26 mouse cellular contexts compared by ENCODE assay signal in genomic region chr15:103382075-103382474, GRCm38 (mm10). TPM values are rescaled to one million over a fixed set of nuclear protein-coding genes. Genes with fewer than 3 reads are reported as not detected.
DNase-seq lines count a peak whose midpoint lies in the region; ATAC-seq and TF ChIP-seq lines count a peak whose summit lies in the region.
"Had no signal": no experiment of that assay in that cellular context is flagged by ENCODE, and none has a peak within 500 bp of the region (broad histone marks: within the 10 kb centered on the region; RNA-seq: fewer than 3 reads in every experiment).

No protein-coding gene starts in this region.

- DNase-seq in heart, adult 11 months: peak; percentile 66
- no peak for DNase-seq in heart, adult 8-10 months (ENCODE audit: low spot score)
- DNase-seq in heart, postnatal 0 days (ENCODE audit: low spot score): no peak
- no peak for DNase-seq in heart, adult 18-20 months
- no peak for DNase-seq in right cerebral cortex, postnatal 25 days
- no peak for DNase-seq in spleen, adult 18-20 months
- DNase-seq: cerebellum, adult 2 months; cerebellum, postnatal 25 days; gastrocnemius, postnatal 25 days; kidney, adult 11 months; left cerebral cortex, postnatal 4 days; lung, embryonic 14.5 days; midbrain, embryonic 14.5 days had no signal

- no peak overlapping the region for H3K4me3 ChIP-seq in heart, postnatal 0 days (ENCODE audit: low read depth, low read length)
- H3K4me3 ChIP-seq in C2C12 (ENCODE audit: insufficient read depth, poor library complexity, severe bottlenecking): no peak overlapping the region
- H3K4me3 ChIP-seq in embryonic fibroblast, embryonic 13.5 days (ENCODE audit: insufficient read depth, low read length): no peak overlapping the region
- H3K4me3 ChIP-seq: embryonic facial prominence, embryonic 12.5 days; erythroblast, embryonic 14.5 days; forebrain, embryonic 12.5 days; hindbrain, embryonic 13.5 days; limb, embryonic 15.5 days; neural tube, embryonic 12.5 days had no signal

- peaks cover 50% of the 10 kb centered on the region for H3K4me1 ChIP-seq in heart, postnatal 0 days (ENCODE audit: control insufficient read depth, insufficient read depth)
- peaks cover 19% of the 10 kb centered on the region for H3K4me1 ChIP-seq in embryonic fibroblast, embryonic 13.5 days (ENCODE audit: control insufficient read depth, insufficient read depth, low read length)
- H3K4me1 ChIP-seq: forebrain, embryonic 12.5 days had no signal

- no peak overlapping the region for H3K4me2 ChIP-seq in heart, postnatal 0 days (ENCODE audit: low read depth, low read length)
- H3K4me2 ChIP-seq: embryonic facial prominence, embryonic 12.5 days; forebrain, embryonic 12.5 days; hindbrain, embryonic 13.5 days; limb, embryonic 15.5 days; lung, embryonic 14.5 days; neural tube, embryonic 12.5 days had no signal

- no peak for TF ChIP-seq CTCF in heart, postnatal 0 days (IDR thresholded peaks at IDR 0.05; ENCODE audit: low read depth)
- TF ChIP-seq CTCF in C2C12 (IDR thresholded peaks at IDR 0.05; ENCODE audit: control insufficient read depth, insufficient read depth, insufficient read length): no peak
- TF ChIP-seq CTCF in embryonic fibroblast, embryonic 13.5 days (IDR thresholded peaks at IDR 0.05; ENCODE audit: borderline replicate concordance, insufficient read depth, low read length): no peak

- no peak overlapping the region for H3K9ac ChIP-seq in heart, postnatal 0 days (replicated peaks; ENCODE audit: low read depth, low read length)
- H3K9ac ChIP-seq: embryonic facial prominence, embryonic 12.5 days; forebrain, embryonic 12.5 days; hindbrain, embryonic 13.5 days; limb, embryonic 15.5 days; liver, embryonic 14.5 days; lung, embryonic 14.5 days; neural tube, embryonic 12.5 days had no signal

- H3K79me2 ChIP-seq in C2C12 (ENCODE audit: control insufficient read depth, insufficient read depth): no peaks in the 10 kb centered on the region

- 62% methylated on average over 2 of the region's 2 CpGs for WGBS in heart, postnatal 0 days

- no peaks in the 10 kb centered on the region for H3K9me3 ChIP-seq in heart, postnatal 0 days (replicated peaks; ENCODE audit: control insufficient read depth, low read length)
- H3K9me3 ChIP-seq: embryonic facial prominence, embryonic 12.5 days; forebrain, embryonic 12.5 days; hindbrain, embryonic 13.5 days; limb, embryonic 15.5 days; megakaryocyte, embryonic 14.5 days; neural tube, embryonic 12.5 days had no signal

- no peak for ATAC-seq in heart, postnatal 0 days (ENCODE audit: insufficient read depth, low read depth)

- no peaks in the 10 kb centered on the region for H3K36me3 ChIP-seq in heart, postnatal 0 days (replicated peaks; ENCODE audit: control insufficient read depth, insufficient read depth, low read length)
- H3K36me3 ChIP-seq in C2C12 (ENCODE audit: control insufficient read depth, insufficient read depth): no peaks in the 10 kb centered on the region
- H3K36me3 ChIP-seq: embryonic facial prominence, embryonic 12.5 days; forebrain, embryonic 12.5 days; hindbrain, embryonic 13.5 days; limb, embryonic 15.5 days; neural tube, embryonic 12.5 days had no signal

- no peak for TF ChIP-seq POLR2A in embryonic fibroblast, embryonic 13.5 days (IDR thresholded peaks at IDR 0.05; ENCODE audit: low read depth, low read length)

- 0 out of 2 replicates have a peak overlapping the region, but pooled peaks have one; percentile 7 for H3K27ac ChIP-seq in heart, postnatal 0 days (ENCODE audit: low read depth)
- H3K27ac ChIP-seq in embryonic fibroblast, embryonic 13.5 days (ENCODE audit: insufficient read depth, low read length): peak overlapping the region; percentile 6; the same call in 1 of the 2 replicates
- H3K27ac ChIP-seq: embryonic facial prominence, embryonic 12.5 days; forebrain, embryonic 12.5 days; hindbrain, embryonic 13.5 days; limb, embryonic 15.5 days; liver, embryonic 14.5 days; neural tube, embryonic 12.5 days had no signal

- H3ac ChIP-seq in C2C12 (ENCODE audit: control insufficient read depth, insufficient read length, low read depth): no peak overlapping the region

- H3K79me3 ChIP-seq in C2C12 (ENCODE audit: low read depth): no peaks in the 10 kb centered on the region

- no peak for TF ChIP-seq EP300 in heart, postnatal 0 days (IDR thresholded peaks at IDR 0.05; ENCODE audit: low read depth)

- H3K27me3 ChIP-seq in heart, postnatal 0 days (ENCODE audit: control insufficient read depth, insufficient read depth, low read length): no peaks in the 10 kb centered on the region
- no peaks in the 10 kb centered on the region for H3K27me3 ChIP-seq in C2C12 (ENCODE audit: control insufficient read depth, insufficient read depth, insufficient read length)
- H3K27me3 ChIP-seq: embryonic facial prominence, embryonic 12.5 days; forebrain, embryonic 12.5 days; hindbrain, embryonic 13.5 days; limb, embryonic 15.5 days; neural tube, embryonic 12.5 days had no signal

TF ChIP-seq in C2C12, 6 proteins besides CTCF, POLR2A, EP300 and RAD21:
- TF ChIP-seq USF1 (IDR thresholded peaks at IDR 0.05; ENCODE audit: low read depth): no peak
- peak; percentile 47 for TF ChIP-seq CEBPB (IDR thresholded peaks at IDR 0.05; ENCODE audit: low read depth)

RNA-seq across cellular contexts. Expression of gene Itga5, which starts 15.5 kb away (rescaled TPM):
- 10 to 100 TPM; 27.8 to 40.2 (median 33.7) TPM for total RNA-seq in heart, adult 8-10 months (2022)
- 83.3 and 85.4 TPM in 2 replicates for total RNA-seq in heart, postnatal 0 days (2014; rRNA removed; ENCODE audit: low replicate concordance)
- polyA plus RNA-seq in heart, postnatal 0 days (2015; fragmentation: Nextera tagmentation; extraction: Ambion mirVana): 44.3 and 47.5 TPM in 2 replicates
- 10 to 100 TPM; 30.8 to 37.3 TPM for total RNA-seq in heart, adult 18-20 months (2021)
- 104 TPM for polyA plus RNA-seq in C2C12 (2012; fragmentation: generic; extraction: Trizol)
- polyA plus RNA-seq in embryonic fibroblast, embryonic 13.5 days (2011; ENCODE audit: insufficient read length, low read depth, missing spikeins): 161 and 346 TPM in 2 replicates

RNA-seq across cellular contexts. Expression of gene Zfp385a, which starts 42.2 kb away (rescaled TPM):
- total RNA-seq in heart, adult 8-10 months (2022): 1 to 10 TPM; 6.7 to 9.5 (median 8.8) TPM
- 5.4 and 7.9 TPM in 2 replicates for total RNA-seq in heart, postnatal 0 days (2014; rRNA removed; ENCODE audit: low replicate concordance)
- 4.5 and 5.5 TPM in 2 replicates for polyA plus RNA-seq in heart, postnatal 0 days (2015; fragmentation: Nextera tagmentation; extraction: Ambion mirVana)
- total RNA-seq in heart, adult 18-20 months (2021): 10 to 100 TPM in 1 of 2 experiments, 1 to 10 TPM in 1; 8.9 to 10.3 TPM
- polyA plus RNA-seq in C2C12 (2012; fragmentation: generic; extraction: Trizol): 21.2 TPM
- polyA plus RNA-seq in embryonic fibroblast, embryonic 13.5 days (2011; ENCODE audit: insufficient read length, low read depth, missing spikeins): 25.0 and 27.6 TPM in 2 replicates

RNA-seq across cellular contexts. Expression of gene Gtsf1, which starts 48.2 kb away (rescaled TPM):
- total RNA-seq in heart, adult 8-10 months (2022): under 1 TPM in 2 of 4 experiments, not detected in 2; 0.37 to 0.54 TPM
- total RNA-seq in heart, postnatal 0 days (2014; rRNA removed; ENCODE audit: low replicate concordance): 9.9 TPM in 1 of 2 replicates, not detected in the other
- 11.4 and 13.7 TPM in 2 replicates for polyA plus RNA-seq in heart, postnatal 0 days (2015; fragmentation: Nextera tagmentation; extraction: Ambion mirVana)
- not detected for total RNA-seq in heart, adult 18-20 months (2021)
- polyA plus RNA-seq in C2C12 (2012; fragmentation: generic; extraction: Trizol): 0.33 TPM
- not detected in 2 replicates for polyA plus RNA-seq in embryonic fibroblast, embryonic 13.5 days (2011; ENCODE audit: insufficient read length, low read depth, missing spikeins)
- total RNA-seq: gastrocnemius, postnatal 25 days; layer of hippocampus, postnatal 14 days; left cerebral cortex, adult 8-10 months; left cerebral cortex, postnatal 4 days had no signal
- polyA plus RNA-seq: embryonic facial prominence, embryonic 12.5 days; erythroblast, embryonic 14.5 days; forebrain, embryonic 12.5 days; hindbrain, embryonic 13.5 days; limb, embryonic 15.5 days; liver, embryonic 14.5 days; lung, embryonic 14.5 days; neural tube, embryonic 12.5 days; small intestine, adult 2 months had no signal
